Mouse (Mus musculus): ENCODE data around the gene Cyth1. TPM values are rescaled to one million over a fixed set of nuclear protein-coding genes. Genes with fewer than 3 reads are reported as not detected.

The Cyth1 gene
- total RNA-seq, 2 experiments from 2014 or later, result 45.6 to 51.6 TPM

GRCm38 (mm10) chr11:118256371-118256770, 8.0 kb upstream of the Cyth1 start:
- DNase-seq, result no peak
- intact Hi-C loops (cut with DNase I), result no loop called here

GRCm38 (mm10) chr11:118254159-118254951, 6.0 kb upstream of the Cyth1 start:
- intact Hi-C loops (cut with DNase I), result no loop called here
- DNase-seq, result peak; percentile 55 to 68

GRCm38 (mm10) chr11:118253447-118254158, 5.2 kb upstream of the Cyth1 start:
- intact Hi-C loops (cut with DNase I), result no loop called here
- peak in 1 of 2 experiments; percentile 30 for DNase-seq

DNA sequence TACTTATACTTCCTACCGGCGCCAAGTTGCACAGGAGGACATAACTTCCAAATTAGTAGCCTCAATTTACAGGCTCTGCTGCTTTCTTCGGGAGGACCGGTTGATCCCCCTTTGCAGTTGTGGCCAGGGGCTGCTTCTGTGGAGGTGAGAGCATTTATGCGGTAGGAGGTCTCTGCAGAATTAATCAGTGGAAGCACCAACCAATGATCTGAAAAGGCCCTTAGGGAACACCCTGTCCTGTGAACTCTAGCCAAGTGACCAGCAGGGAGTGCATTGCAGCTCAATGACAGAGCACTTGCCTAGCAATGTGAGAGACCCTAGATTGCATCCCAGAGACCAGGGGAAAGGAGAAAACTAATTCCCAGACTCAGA, 606 bp upstream of the Cyth1 start:
- intact Hi-C loops (cut with DNase I), result no loop called here
- no peak for DNase-seq

- DNase-seq, result peak; percentile 69 to 75
- intact Hi-C loops (cut with DNase I), result no loop called here
These were observed 865 bp downstream of the Cyth1 start for GRCm38 (mm10) chr11:118247359-118248095.

- no peak for DNase-seq
- intact Hi-C loops (cut with DNase I), result no loop called here
These were observed 1.7 kb downstream of the Cyth1 start for GRCm38 (mm10) chr11:118246724-118247123.

- intact Hi-C loops (cut with DNase I), result no loop called here
These were observed 3.3 kb downstream of the Cyth1 start for GRCm38 (mm10) chr11:118245130-118245529.

DNA sequence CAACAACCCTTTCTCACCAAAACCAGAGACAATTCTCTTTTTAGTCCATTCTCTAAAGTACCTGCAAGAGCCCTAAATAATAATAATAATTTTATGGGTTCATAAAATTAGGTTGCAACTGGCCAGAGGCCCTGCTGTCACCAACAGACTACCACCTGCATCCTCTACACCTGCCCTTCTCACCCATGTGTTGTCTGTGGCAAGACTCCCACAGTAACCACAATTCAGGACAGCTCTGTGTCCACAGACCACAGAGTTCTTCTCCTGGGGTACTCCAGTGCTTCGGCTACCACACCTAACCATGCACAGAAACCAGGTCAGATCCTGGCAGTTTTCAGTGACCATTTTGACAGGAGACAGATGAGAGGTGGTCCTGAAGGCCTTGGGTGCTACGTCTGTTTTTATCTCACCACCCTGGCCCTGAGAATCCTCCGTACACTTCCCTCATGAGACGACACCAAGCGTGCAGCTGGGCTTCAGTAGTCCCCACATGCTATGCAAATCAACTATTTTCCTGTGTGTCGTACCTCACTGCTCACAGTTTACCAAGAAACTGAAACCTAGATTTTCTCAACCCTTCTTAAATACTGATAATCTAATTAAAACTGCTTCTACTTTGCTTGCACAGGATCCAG, 4.6 kb downstream of the Cyth1 start:
- no peak for DNase-seq
- intact Hi-C loops (cut with DNase I), result no loop called here

More at GRCm38 (mm10) chr11:118245130-118245529, 3.3 kb downstream of the Cyth1 start:
- no peak for DNase-seq

DNA sequence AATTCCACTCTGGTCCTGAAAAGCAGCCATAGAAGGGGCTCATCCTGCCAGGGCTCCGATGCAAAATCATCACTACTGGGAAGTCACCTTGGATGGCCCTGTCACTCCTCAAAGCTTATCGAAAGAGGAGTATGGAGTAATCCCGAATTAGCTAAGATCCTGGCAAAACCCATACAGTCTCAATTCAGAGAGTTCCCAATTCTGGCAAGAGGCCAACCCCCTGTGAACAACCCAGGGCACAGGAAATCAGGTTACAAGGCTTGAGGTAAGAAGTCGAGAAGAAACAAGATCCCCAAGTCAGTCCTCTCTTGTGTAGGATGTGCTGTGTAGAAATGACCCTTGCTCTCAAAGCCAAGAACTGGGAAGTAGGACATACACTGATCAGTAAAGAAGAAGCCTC, 5.9 kb downstream of the Cyth1 start:
- intact Hi-C loops (cut with DNase I), result no loop called here
- DNase-seq, result no peak

GRCm38 (mm10) chr11:118240388-118240787, 8.0 kb downstream of the Cyth1 start:
- DNase-seq, result no peak
- intact Hi-C loops (cut with DNase I), result no loop called here

- no peak for DNase-seq
These were observed 8.9 kb downstream of the Cyth1 start for GRCm38 (mm10) chr11:118239281-118240198.

DNA sequence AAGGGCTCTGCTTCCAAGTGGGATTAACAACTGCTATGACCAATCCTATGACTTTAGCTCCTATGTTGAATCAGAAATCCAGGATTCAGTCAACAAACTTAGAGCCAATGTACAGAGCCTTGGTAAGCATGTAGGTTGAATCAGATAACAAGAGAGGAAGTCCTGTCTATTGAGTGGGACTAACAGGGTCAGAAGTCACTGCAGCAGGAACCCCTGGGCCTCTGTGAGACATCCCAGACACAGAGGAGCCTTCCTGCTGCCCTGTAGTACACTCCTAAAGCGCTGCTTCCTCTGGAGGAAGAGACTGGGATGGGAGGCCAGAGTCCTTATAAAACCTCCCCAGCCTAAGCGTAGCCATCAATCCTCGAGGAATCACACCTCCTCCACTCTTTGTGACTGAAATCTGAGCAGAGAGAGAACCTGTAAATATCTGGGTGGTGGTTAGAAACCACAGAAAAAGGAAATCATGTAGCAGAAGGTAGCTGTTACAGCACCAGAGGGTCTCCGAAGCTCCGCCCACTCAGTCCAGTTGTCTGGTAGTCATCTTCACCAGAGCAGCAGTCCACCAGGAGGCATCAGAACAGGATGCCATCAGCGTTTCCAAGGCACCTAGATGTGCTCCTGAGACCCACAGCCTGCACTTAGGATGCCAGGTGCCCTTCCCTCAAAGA, 11.7 kb downstream of the Cyth1 start:
- intact Hi-C loops (cut with DNase I), result no loop called here
- DNase-seq, result no peak

More at GRCm38 (mm10) chr11:118239281-118240198, 8.9 kb downstream of the Cyth1 start:
- intact Hi-C loops (cut with DNase I), result no loop called here

- DNase-seq, result no peak
- intact Hi-C loops (cut with DNase I), result no loop called here
These were observed 13.5 kb downstream of the Cyth1 start for GRCm38 (mm10) chr11:118234929-118235328.

- intact Hi-C loops (cut with DNase I), result no loop called here
- DNase-seq, result no peak
These were observed 13.9 kb downstream of the Cyth1 start for GRCm38 (mm10) chr11:118234500-118234899.

- intact Hi-C loops (cut with DNase I), result no loop called here
- DNase-seq, result no peak
These were observed 14.5 kb downstream of the Cyth1 start for GRCm38 (mm10) chr11:118233924-118234323.

DNA sequence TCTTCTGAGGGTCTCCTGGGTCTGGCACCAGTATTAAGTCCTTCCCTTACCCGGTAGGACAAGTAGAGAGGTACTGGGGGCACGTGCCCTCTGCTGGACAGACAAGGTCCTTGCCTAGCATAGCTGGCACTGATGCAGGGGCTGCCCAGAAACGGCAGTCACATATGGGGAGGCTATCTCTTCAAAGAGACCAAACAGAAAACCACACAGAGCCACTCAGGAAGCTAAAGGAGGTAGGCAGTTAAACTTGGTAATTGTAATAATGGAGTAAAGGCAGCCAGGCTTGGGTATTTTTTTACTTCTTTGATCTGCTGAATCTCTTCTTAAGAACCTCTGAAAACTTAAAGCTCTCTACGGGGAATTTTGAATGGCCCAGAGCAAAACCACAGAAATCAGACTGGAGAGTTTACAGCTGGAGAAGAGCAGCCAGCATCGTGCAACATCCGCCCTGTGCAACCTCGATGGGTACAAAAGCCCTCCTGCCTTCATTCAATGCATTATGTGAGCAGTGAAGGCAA, 16.0 kb downstream of the Cyth1 start:
- intact Hi-C loops (cut with DNase I), result no loop called here
- DNase-seq, result peak in 1 of 2 experiments; percentile 59

GRCm38 (mm10) chr11:118229941-118230340, 18.5 kb downstream of the Cyth1 start:
- intact Hi-C loops (cut with DNase I), result no loop called here
- DNase-seq, result no peak

DNA sequence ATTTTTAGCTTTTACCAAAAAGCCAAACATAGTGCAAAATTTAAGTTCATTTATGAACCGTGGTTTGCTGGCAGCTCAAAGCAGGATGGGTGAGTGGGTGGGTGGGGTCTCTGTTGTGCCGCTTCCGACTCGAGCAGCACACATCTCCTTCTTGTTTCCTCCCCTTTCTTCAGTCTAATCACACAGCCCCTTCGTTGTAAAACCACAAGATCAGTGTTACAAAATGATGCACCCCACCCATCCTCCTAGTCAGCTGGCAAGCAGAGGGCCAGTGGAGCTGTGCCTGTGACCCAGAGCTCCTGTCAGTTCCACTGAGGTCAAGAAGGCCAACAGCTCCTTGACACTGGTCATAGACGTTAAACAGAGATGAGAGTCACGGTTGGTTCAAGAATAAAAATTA, 20.7 kb downstream of the Cyth1 start:
- no peak for DNase-seq
- intact Hi-C loops (cut with DNase I), result no loop called here

- no peak for DNase-seq
- intact Hi-C loops (cut with DNase I), result no loop called here
These were observed 21.5 kb downstream of the Cyth1 start for GRCm38 (mm10) chr11:118226850-118227249.
